Mouse (Mus musculus): ENCODE results near the gene Rhox3c.
"Not testable (repeated sequence)": the region's sequence is repeated elsewhere in the genome, so short reads cannot be mapped to it uniquely, and the experiment has no call there.

Gene Rhox3c

GRCm38 (mm10) chrX:37458285-37458684 lies at the start of gene Rhox3c:
TSS of gene Rhox3c (plus strand) at chrX:37458585.
- not testable (repeated sequence) for DNase-seq (ENCODE audit: low spot score)

- not testable (repeated sequence) for DNase-seq (ENCODE audit: low spot score)
Measured at GRCm38 (mm10) chrX:37411767-37412166, 46.6 kb upstream of the Rhox3c start, which contains the start of gene Rhox2b. TSS of gene Rhox2b (plus strand) at chrX:37412067.

DNA sequence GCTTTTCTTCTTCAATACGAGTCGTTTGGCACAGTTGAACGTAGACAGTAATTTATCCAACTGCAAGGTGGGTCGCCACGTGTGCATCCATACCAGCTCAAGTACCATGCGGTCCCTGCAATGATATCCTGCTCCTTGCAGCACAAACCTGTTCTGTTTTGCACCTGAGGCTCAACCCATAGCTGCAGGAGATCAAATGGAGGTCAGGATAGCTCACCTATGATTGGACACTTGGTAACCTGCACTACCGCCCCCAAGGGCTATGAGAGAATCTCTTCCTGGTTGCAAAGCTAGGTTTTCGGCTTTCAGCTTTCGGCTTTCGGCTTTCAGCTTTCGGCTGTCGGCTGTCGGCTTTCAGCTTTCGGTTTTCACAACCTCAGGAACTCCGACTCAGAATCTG lies 26.2 kb upstream of the Rhox3c start, which contains the start of gene Rhox4b:
Gene Rhox4b (plus strand): TSS at position 301 of the 400 bp plus-strand sequence.
- DNase-seq (ENCODE audit: low spot score): not testable (repeated sequence)

DNA sequence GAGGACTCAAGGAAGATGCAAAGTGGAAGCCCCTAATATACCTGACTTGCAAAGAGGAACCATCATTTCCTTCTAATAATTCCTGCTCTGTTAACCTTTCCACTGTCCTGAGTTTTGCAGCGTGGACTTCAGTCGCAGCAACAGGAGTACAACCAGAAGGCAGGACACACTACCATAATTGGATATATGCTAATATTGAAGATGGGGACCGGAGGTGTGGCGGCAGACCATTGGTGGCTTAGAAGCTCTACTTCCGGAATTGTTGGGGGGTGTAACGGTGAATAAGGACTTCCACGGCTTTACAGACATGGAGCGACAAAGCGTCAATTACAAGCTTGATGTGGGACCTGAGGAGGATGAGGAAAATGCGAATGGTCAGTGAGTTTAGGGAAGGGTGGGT lies 5.0 kb upstream of the Rhox3c start, which contains the start of gene Rhox2c:
Gene Rhox2c (plus strand): TSS at position 301 of the 400 bp plus-strand sequence.
- DNase-seq (ENCODE audit: low spot score): not testable (repeated sequence)

DNA sequence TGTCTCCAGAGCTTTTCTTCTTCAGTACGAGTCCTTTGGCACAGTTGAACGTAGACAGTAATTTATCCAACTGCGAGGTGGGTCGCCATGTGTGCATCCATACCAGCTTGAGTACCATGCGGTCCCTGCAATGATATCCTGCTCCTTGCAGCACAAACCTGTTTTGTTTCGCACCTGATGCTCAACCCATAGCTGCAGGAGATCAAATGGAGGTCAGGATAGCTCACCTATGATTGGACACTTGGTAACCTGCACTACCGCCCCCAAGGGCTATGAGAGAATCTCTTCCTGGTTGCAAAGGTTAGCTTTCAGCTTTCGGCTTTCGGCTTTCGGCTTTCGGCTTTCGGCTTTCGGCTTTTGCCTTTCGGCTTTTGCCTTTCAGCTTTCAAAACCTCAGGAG lies 21.7 kb downstream of the Rhox3c start, which contains the start of gene Rhox4c:
Gene Rhox4c (plus strand): TSS at position 301 of the 400 bp plus-strand sequence.
- not testable (repeated sequence) for DNase-seq (ENCODE audit: low spot score)

GRCm38 (mm10) chrX:37514059-37514458 lies 55.7 kb downstream of the Rhox3c start, which contains the start of gene Rhox4d:
TSS of gene Rhox4d (plus strand) at chrX:37514359.
- not testable (repeated sequence) for DNase-seq (ENCODE audit: low spot score)

Data from layer of hippocampus, adult 11-12 months (tissue).